Mouse (Mus musculus): ENCODE results near the gene Prg3. TPM values are rescaled to one million over a fixed set of nuclear protein-coding genes. Genes with fewer than 3 reads are reported as not detected.

Prg3 gene
- polyA plus RNA-seq, 3 experiments from 2014 or later: not detected

DNA sequence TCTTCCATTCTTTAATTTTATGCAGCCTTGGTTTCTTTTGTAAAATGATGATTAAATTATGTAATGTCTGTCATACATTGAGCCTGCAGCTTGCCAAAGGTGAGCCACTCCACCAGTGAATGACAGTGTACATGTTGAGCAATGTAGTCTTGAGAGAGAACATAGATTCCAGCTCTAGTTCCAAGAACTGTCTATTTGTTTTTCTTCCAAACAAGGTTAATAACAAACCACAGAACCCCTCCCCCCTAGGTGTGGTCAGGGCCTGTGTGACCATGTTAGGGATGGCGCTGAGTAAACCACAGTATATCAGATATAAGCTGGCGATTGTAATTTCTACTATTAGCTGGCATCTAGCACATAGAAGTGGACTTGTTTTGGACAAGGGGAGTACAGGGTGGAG, 8.4 kb downstream of the Prg3 start:
- no peak for ATAC-seq

GRCm38 (mm10) chr2:84999486-85000181, 11.6 kb downstream of the Prg3 start:
- no peak for ATAC-seq

DNA sequence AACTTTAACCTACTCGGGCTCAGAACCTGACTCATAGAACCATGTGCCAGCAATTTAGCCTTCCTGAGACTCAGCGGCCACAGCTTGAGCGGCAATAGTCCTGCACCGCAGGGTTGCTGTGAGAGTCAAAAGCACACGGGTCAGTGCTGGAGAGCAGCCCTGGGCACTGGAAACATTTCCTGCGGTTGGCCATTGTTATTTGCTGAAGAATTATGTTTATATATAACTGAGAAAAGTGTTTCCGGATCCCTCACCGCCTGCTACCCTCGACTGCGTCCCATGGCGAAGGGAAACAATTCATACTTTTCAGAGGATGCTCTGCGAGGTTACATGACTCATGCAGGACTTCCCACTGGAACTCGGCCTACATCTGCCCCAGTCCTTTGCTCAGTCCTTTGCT, 13.5 kb downstream of the Prg3 start:
- no peak for ATAC-seq

GRCm38 (mm10) chr2:85002575-85002974, 14.6 kb downstream of the Prg3 start:
- ATAC-seq: no peak

GRCm38 (mm10) chr2:85004341-85004740, 16.3 kb downstream of the Prg3 start:
- ATAC-seq: no peak

DNA sequence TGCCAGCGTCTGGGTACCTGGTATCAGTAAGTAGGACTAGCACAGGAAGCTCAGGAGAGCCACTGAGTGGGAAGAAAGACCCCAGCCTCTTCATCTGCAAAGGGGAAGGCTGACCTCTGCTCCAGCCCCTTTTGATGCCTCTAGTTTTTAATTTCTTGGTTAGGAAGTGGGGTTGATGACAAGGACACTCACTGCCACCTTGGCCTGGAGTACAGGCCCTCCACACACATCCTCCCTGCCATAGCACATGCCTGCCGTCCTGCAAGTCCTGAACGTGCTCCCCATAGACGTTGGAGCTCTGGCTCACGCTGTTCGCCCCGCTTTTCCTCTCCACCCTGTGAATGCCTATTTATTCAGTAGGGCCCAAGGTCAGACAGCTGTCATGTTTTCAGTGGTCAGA, 18.6 kb downstream of the Prg3 start:
- no peak for ATAC-seq

DNA sequence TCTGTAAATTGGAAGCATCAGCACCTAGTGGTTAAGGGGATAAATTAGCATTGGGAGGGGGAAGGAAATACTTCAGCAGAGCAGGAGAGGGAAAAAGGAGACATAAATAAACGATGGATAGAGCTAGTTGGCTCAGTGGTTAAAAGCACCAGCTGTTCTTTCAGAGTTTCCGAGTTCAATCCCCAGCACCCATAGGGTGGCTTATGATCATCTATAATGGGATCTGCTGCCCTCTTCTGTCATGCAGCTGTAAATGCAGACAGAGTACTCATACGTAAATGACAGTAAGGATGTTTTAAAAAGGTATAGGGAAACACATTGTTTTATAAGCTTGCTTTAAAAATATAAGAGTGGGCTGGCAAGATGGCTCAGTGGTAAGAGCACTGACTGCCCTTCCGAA, 19.7 kb downstream of the Prg3 start:
- ATAC-seq: peak; percentile 72

GRCm38 (mm10) chr2:85009212-85009611, 21.2 kb downstream of the Prg3 start:
- no peak for ATAC-seq

DNA sequence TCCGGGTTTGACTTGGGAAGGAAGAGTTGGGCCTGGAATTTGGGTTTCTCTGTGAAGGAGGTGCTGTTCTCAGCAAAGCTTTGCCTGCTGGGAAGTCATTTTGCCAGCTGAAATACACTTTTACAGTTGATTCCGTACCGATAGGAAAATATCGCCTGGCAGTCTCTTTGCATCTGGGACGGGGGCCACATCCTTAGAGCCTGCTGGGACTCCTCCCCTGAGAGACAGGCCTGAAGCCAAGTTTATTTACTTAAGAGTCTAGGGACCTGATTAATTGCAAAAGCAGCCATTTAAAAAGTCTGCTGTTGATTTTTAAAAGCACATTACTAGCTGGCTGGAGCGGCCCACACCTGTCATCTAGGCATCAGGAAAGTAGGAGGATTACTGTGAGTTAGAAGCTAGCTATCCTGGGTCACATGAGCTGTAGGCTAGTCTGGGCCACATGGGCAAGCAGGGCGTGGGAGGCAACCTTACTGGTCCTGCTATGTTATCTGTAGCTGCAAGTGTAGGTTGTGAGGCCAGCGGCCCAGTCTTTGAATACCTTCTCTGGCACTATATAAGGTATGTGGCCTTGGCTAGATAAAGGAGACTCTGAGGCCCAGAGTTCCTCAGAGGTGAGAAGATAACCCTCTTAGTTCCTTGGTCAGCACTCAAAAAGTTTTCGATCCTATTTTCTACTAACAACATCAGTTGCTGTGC, 24.0 kb downstream of the Prg3 start:
- ATAC-seq: no peak

DNA sequence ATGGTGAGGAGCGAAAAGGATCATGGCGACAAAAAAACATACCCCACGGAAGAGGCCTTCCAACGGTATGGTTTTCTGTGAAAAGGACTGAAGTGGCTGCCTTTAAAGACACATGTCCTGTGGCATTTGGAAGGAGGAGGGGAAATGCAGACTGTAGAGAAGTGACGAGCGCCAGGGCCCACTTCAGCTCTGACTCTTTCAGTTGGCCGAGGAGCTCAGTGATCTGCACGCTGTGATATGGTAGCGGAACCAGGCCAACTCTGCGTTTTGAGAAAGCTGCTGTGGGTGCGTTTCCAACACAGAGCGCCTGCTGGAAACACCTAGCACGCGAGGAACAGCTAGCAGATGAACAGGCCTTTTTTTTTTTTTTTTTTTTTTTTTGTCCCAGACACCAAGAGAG, 24.7 kb downstream of the Prg3 start:
- no peak for ATAC-seq

- no peak for ATAC-seq
Measured at GRCm38 (mm10) chr2:85013826-85014587, 26.0 kb downstream of the Prg3 start.

- no peak for ATAC-seq
Measured at GRCm38 (mm10) chr2:85014588-85014982, 26.6 kb downstream of the Prg3 start.

DNA sequence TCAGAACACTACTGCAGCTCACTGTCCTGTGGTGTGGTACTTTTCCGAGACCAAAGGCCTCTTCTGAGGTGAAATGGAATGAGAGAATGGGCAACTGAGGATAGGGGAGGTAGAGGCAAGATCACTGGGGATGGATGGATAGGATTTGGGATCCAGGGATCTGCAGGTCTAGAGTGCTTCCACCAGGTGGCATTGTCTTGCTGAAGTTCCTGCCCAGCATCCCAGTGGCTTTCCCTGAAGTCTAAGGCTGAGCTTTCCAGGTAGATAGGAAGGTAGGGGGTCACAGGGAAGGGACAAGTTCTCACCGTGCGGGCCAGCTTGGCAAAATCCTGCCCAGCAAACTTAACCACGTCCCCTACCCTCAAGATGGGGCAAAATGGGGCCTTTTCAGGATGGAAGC, 34.0 kb downstream of the Prg3 start:
- no peak for ATAC-seq

- ATAC-seq: no peak
Measured at GRCm38 (mm10) chr2:85026178-85026577, 38.2 kb downstream of the Prg3 start.

DNA sequence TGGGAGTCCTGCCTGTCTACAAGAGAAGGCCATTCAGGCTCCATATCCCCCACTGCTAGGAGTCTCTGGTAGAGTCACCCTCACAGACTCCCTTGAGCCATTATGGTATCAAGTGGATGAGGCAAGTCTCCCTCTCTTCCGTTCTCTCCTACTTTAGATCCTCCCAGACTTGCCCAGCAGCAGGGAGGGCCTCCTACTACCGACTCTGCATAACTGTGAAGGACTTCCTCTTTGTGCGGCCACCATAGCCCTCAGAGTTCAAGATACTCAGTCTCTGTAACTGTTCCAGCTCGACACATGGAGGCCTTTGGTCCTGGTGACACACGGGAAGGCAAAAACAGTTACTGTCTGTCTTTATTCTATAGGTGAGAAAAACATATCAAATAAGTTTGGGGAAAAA, 39.3 kb downstream of the Prg3 start:
- ATAC-seq: no peak

- ATAC-seq: no peak
Measured at GRCm38 (mm10) chr2:85029897-85030296, 41.9 kb downstream of the Prg3 start.

DNA sequence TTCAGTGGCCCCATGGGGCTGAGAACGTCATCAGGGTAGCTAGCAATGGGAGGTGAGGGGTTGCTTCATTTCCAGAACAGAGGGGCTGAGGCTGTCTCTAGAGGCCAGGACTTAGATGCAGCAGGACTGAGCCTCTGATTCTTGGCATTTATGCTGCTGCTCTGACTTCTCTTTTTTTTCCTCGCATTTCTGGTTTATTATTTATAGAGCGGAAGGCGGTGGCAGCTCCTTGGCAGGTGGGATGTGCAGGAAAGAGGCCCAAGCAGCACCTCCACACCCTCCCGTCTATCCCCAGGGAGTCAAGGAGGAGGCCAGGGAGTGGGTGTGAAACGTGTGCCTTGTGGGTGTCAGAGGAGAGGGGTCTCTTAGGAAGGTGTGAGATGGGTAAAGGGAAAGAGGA, 43.0 kb downstream of the Prg3 start:
- no peak for ATAC-seq

- ATAC-seq: no peak
Measured at GRCm38 (mm10) chr2:85033121-85033520, 45.1 kb downstream of the Prg3 start.

- ATAC-seq: no peak
Measured at GRCm38 (mm10) chr2:85034169-85034568, 46.2 kb downstream of the Prg3 start.

DNA sequence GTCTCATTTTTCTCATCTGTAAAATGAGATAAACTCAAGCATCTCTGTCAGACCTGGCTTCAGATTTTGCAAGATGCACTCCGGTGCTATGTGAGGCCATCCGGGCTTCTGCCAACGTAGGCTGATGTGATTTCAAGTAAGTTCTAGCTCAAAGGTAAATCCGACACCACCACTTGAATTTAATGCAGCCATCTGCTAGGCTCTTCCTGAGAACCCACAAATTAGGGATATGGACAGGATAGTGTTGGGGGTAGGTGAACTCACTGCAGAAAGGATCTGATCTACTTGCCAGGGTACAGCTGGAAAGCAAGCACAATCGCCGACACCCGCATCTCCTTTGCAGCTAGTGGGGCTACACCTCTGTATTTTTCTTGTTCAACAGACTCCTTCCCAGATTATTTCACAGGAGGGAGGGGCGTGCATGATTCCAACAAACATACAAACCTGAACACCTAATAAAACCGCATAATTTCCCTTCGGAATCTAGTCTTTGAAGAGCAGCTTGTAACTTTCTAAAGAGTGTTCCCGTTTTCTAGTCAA, 48.6 kb downstream of the Prg3 start:
- ATAC-seq: peak; percentile 18

DNA sequence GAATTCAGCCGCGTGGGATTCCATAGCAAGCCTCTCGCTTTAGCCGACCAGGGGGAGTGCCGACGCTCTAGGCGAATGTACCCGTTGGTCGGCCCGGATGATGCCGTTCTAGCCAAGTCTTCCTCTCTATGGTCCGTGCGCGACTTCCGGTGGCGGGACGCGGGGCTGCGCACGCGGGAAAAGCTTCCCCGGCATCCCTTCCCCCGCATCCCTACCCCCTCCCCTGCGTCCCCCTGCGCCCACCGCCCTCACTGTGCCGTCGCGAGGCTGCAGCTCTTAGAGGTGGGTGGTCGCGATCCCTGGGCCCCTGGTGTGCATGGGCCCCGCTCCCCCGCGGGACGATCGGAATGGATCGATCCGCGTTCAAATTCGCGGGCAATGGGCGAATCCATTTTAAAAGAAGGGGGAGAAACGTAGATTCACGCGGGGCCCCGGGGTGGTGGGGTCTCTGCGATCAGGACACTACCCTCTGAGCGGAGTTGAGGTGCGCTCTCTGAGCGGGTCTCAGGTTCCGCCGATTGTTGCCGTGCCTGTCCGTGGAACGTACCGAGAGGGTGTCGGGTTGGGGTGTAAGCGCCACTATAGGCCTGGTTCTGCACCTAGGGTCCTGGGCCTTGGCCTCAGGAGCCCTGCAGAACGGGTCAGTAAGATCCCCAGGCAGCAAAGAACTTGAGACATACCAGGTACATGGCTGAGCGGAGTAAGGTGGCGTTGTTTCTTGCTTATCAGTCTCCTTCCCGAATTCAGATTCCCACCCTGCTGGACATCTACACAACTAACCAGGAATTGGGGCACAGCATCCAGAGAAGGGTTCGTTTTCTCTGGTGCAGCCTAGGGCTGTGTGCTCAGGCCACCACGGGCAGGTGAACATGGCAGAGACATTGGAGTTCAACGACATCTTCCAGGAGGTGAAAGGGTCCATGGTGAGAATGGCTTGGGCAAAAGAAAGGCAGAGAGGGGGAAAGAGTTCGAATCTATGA, 49.3 kb downstream of the Prg3 start, which contains the start of the genes Ssrp1 and P2rx3:
Ssrp1 (plus strand) TSS at position 188 of the 980 bp plus-strand sequence.
P2rx3 (minus strand) TSS at position 416 of the 980 bp plus-strand sequence.
- ATAC-seq: peak; percentile 94

DNA sequence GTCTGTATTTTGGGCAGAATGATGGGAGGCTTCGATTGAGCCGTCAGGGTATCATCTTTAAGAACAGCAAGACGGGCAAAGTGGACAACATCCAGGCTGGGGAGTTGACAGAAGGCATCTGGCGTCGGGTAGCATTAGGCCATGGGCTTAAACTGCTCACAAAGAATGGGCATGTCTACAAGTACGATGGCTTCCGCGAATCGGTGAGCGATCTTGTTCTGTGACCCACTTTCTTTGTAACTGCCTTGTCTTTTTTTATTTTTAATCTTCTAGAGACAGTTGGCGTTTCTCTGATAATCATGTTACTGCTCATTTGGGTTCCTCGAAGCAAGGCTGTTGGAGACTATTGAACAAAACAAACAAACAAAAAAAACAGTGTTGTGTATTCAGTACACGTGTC, 50.3 kb downstream of the Prg3 start:
- no peak for ATAC-seq

Data from inflammation-experienced regulatory T-cells, adult 6 months (primary cell).